Mouse (Mus musculus) heart, embryonic 14.5 days (tissue): ENCODE measurements around the gene Slit3. TPM values are rescaled to one million over a fixed set of nuclear protein-coding genes. Genes with fewer than 3 reads are reported as not detected.

Source experiments
- ATAC-seq: fragments of 200-750 bp; cut with Nextera tagmentation; 2 replicates; pipeline ENCODE4 v1.8.0; 2017; ENCODE audit warnings: low read depth, moderate TSS enrichment; ENCODE audit not compliant: insufficient number of reproducible peaks, insufficient read depth, low FRiP score
- H3K27ac ChIP-seq, 2 experiments: fragments of 200-500 bp in 1 of 2; fragments of 300-500 bp in 1 of 2; sonication (generic) in 1 of 2; replicated peaks in 1 of 2; 2 replicates each; pipeline ENCODE4 v1.5.1; 2012 to 2014; ENCODE audit warnings: low read depth in 2 of 2, low read length in 2 of 2, control low read depth in 1 of 2, mild to moderate bottlenecking in 1 of 2, mixed read lengths in 1 of 2; ENCODE audit not compliant: control insufficient read depth in 1 of 2, insufficient read depth in 1 of 2
- H3K27me3 ChIP-seq: fragments of 300-500 bp; sonication (generic); 2 replicates; pipeline ENCODE4 v1.6.1; 2014; ENCODE audit warnings: mild to moderate bottlenecking, low read length, control low read depth; ENCODE audit not compliant: control insufficient read depth, insufficient read depth
- H3K36me3 ChIP-seq: fragments of 300-500 bp; sonication (generic); 2 replicates; pipeline ENCODE4 v1.6.1; 2014; ENCODE audit warnings: mild to moderate bottlenecking, control low read depth, low read length, mixed read lengths; ENCODE audit not compliant: control insufficient read depth, insufficient read depth
- H3K4me1 ChIP-seq, 2 experiments: fragments of 200-500 bp in 1 of 2; fragments of 300-500 bp in 1 of 2; sonication (generic) in 1 of 2; 2 replicates each; pipeline ENCODE4 v1.6.1; 2012 to 2014; ENCODE audit warnings: low read length in 2 of 2, control low read depth in 1 of 2, mixed read lengths in 1 of 2; ENCODE audit not compliant: control insufficient read depth in 2 of 2, insufficient read depth in 2 of 2
- H3K4me2 ChIP-seq: fragments of 300-500 bp; sonication (generic); 2 replicates; pipeline ENCODE4 v1.6.1; 2014; ENCODE audit warnings: mild to moderate bottlenecking, low read length
- H3K4me3 ChIP-seq, 2 experiments: fragments of 200-500 bp in 1 of 2; fragments of 300-500 bp in 1 of 2; sonication (generic) in 1 of 2; 2 replicates each; pipeline ENCODE4 v1.5.1; 2012 to 2014; ENCODE audit warnings: low read length in 2 of 2, mild to moderate bottlenecking in 2 of 2, control low read depth in 1 of 2, low read depth in 1 of 2, moderate library complexity in 1 of 2; ENCODE audit not compliant: control insufficient read depth in 1 of 2, insufficient read depth in 1 of 2
- H3K9ac ChIP-seq: fragments of 300-500 bp; sonication (generic); 2 replicates; pipeline ENCODE4 v1.6.1; 2014; ENCODE audit warnings: mild to moderate bottlenecking, low read length
- H3K9me3 ChIP-seq: fragments of 300-500 bp; sonication (generic); 2 replicates; pipeline ENCODE4 v1.6.1; 2016; ENCODE audit warnings: low read length, control low read depth; ENCODE audit not compliant: control insufficient read depth
- WGBS: fragments of 180-500 bp; shearing (Covaris S2); extraction: QIAGEN DNeasy Blood & Tissue Kit; methylation state at CpG from one replicate; pipeline ENCODE4 v1.1.7; 2014; 5-methylcytosine and 5-hydroxymethylcytosine counted together
- polyA plus RNA-seq: library from polyadenylated mRNA; unstranded; fragments of >200 nt; fragmentation: Nextera tagmentation; extraction: Ambion mirVana; gene quantifications from 2 replicates; pipeline ENCODE4 v1.2.1, GENCODE M21; 2014

The Slit3 gene
- polyA plus RNA-seq, 1 experiment from 2014 or later = 25.7 TPM

DNA sequence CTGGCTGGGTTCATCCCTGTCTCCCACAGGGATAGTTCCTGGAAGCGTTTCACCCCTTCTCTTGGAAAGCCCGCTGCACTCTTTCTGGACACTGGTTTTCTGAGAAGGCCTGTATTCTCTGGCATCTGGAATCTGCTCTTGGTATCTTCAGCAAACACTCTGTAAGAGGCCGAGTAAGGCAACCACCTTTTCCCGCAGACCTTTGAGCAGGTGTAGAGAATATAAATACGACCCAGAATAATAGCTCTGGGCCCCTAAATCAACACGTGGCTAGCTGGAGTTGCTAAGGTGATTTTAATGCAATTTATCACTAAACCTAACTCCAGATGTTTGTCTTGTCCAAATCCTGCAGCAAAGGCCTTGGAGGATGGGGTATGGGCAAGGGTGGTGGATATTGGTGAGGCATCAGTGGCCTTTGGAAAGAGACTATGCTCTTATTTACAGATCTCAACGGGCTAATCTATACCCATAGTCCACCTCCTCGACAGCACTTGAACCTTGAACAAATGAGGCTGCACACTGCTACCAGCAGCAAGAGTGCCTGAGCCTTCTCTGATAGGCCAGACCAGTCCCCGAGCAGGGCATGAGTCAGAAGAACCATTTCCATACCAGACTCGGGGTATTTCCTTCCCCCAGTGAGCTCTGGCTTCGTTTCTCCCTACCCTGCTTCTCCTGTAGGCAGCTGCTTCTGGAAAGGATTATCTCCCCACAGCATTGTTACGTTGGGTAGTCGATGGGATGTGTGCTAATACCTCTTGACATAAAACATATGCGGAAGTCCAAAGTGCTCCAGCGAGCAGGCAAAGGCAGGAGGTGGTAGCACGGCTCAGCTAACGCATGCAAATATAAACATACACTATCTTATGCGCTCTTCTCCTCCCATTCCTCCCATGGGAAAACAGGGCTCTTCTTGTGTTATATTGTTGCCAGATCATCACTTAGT lies 484.1 kb downstream of the Slit3 start:
- no peak overlapping the region for H3K4me2 ChIP-seq
- H3K4me1 ChIP-seq = no peaks in the 10 kb centered on the region; a peak in 1 of 4 replicates
- no peak overlapping the region for H3K4me3 ChIP-seq
- 0 out of 2 replicates have a peak, but pooled peaks cover 5% of the 10 kb centered on the region for H3K9me3 ChIP-seq
- no peaks in the 10 kb centered on the region for H3K27me3 ChIP-seq
- H3K9ac ChIP-seq = no peak overlapping the region
- WGBS = 65% methylated on average over 18 of the region's 18 CpGs
- H3K36me3 ChIP-seq = no peaks in the 10 kb centered on the region
- no peak overlapping the region for H3K27ac ChIP-seq
- ATAC-seq = no peak

DNA sequence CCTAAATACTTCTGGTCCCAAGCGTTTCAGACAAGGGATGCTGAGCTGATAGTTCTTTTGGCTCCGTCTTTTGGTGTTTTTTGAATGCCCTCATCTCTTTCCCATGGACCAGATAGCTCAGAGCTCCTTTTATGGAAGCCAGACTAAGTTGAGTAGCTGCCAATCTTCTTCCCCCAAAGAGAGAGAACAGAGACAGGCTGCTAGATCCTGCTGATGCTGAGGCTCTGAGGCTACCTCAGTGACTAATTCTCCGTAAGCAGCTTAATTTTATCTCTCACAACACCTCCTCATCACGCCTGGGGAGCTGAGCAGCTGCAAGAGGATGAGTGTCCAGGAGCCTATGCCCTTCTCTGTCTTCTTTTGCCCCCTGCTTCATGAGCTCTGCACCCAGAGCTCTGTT lies 486.2 kb downstream of the Slit3 start:
- H3K9ac ChIP-seq = no peak overlapping the region
- H3K27me3 ChIP-seq = no peaks in the 10 kb centered on the region
- H3K36me3 ChIP-seq = no peaks in the 10 kb centered on the region
- no peak overlapping the region for H3K27ac ChIP-seq
- 0 out of 2 replicates have a peak, but pooled peaks cover 5% of the 10 kb centered on the region for H3K9me3 ChIP-seq
- peaks cover 0 to under 1% of the 10 kb centered on the region in 2 experiments; a peak in 1 of 4 replicates for H3K4me1 ChIP-seq
- no peak for ATAC-seq
- H3K4me3 ChIP-seq = no peak overlapping the region
- no peak overlapping the region for H3K4me2 ChIP-seq
- 52% methylated on average over 4 of the region's 4 CpGs for WGBS

GRCm38 (mm10) chr11:35608794-35609193 lies 487.8 kb downstream of the Slit3 start:
- Histone ChIP-seq H3K27ac (no peak overlapping the region), H3K4me1 (peaks cover 0 to 4% of the 10 kb centered on the region in 2 experiments; a peak in 1 of 4 replicates), H3K9ac (no peak overlapping the region), H3K4me2 (no peak overlapping the region), H3K9me3 (0 out of 2 replicates have a peak, but pooled peaks cover 5% of the 10 kb centered on the region), H3K36me3 (no peaks in the 10 kb centered on the region), H3K27me3 (no peaks in the 10 kb centered on the region), H3K4me3 (no peak overlapping the region)
- ATAC-seq = no peak
- WGBS = 76% methylated on average over 5 of the region's 5 CpGs

DNA sequence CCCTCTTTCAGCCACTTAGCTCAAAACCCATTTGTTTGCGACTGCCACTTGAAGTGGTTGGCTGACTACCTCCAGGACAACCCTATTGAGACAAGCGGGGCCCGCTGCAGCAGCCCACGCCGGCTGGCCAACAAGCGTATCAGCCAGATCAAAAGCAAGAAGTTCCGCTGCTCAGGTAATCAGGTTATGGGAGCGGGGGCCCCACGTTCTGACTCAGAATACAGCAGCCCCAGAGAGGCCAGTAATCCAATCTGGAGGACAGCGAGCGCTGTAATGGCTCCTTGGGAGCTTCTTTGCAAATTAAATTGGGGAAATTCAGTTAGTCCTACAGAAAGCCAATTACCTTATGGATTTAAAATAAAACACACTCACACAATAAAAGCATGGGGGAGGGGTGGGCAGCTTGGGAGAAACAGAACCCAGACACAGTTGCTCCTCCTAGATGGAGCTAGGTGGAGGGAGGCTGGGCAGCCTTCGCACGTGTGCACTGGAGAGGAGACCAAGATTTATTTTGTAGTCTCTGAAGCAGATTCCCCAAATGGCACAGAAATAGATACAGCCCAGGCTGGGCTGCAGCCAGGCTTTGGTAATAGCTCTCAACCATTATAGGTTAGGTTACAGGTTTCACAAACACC lies 491.4 kb downstream of the Slit3 start:
- H3K4me3 ChIP-seq = no peak overlapping the region
- H3K4me1 ChIP-seq = peaks cover 0 to 4% of the 10 kb centered on the region in 2 experiments; a peak in 1 of 4 replicates
- H3K36me3 ChIP-seq = no peaks in the 10 kb centered on the region
- H3K9me3 ChIP-seq = no peaks in the 10 kb centered on the region
- no peaks in the 10 kb centered on the region for H3K27me3 ChIP-seq
- H3K4me2 ChIP-seq = no peak overlapping the region
- no peak overlapping the region for H3K9ac ChIP-seq
- no peak for ATAC-seq
- H3K27ac ChIP-seq = no peak overlapping the region
- WGBS = 54% methylated on average over 13 of the region's 13 CpGs

DNA sequence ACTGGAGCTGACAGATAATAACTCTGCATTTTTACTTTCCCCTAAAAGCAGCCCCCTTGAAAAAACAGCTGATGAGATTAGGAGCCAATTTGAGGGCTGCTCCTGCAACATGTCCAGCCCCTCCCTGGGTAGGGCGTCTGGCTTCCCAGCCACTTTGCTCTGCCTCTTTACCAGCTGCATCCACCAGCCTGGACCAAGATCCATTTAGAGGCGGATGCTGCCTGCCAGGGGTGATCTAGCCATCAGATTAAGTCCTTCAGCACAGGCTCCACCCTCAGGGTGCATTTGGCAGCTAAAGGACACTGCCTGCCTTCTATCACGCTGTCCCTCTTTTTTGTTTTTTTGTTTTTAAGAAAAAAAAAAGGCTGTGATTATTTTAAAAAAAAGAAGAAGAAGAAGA lies 493.5 kb downstream of the Slit3 start:
- Histone ChIP-seq H3K36me3 (no peaks in the 10 kb centered on the region), H3K4me1 (peaks cover 0 to 4% of the 10 kb centered on the region in 2 experiments; a peak in 1 of 4 replicates), H3K4me2 (no peak overlapping the region), H3K4me3 (no peak overlapping the region), H3K27me3 (no peaks in the 10 kb centered on the region), H3K27ac (no peak overlapping the region), H3K9ac (no peak overlapping the region), H3K9me3 (no peaks in the 10 kb centered on the region)
- 30% methylated on average over 3 of the region's 3 CpGs for WGBS
- no peak for ATAC-seq

DNA sequence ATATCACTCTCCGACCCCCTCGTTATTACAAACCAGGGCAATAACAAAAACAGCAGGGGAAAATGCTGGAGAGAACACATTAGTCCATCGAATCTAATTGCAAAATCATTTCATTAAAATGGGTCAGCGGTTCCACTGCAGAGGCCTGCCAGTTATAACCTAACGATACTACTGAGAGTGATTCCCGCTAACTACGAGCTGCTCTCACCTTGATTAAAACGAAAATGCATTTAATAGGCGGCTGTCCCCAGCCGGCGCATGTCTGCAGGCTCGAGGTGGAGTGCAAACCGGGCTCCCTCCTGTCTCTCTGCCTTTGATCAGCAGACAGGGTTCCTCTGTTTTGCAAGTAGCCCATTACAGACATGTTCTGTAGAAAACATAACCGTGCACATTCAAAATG lies 498.4 kb downstream of the Slit3 start:
- Histone ChIP-seq H3K9me3 (no peaks in the 10 kb centered on the region), H3K4me3 (no peak overlapping the region), H3K4me1 (peaks cover under 1 to 3% of the 10 kb centered on the region in 2 experiments), H3K4me2 (no peak overlapping the region), H3K27ac (no peak overlapping the region), H3K36me3 (no peaks in the 10 kb centered on the region), H3K27me3 (no peaks in the 10 kb centered on the region), H3K9ac (no peak overlapping the region)
- WGBS = 85% methylated on average over 14 of the region's 14 CpGs
- ATAC-seq = no peak

DNA sequence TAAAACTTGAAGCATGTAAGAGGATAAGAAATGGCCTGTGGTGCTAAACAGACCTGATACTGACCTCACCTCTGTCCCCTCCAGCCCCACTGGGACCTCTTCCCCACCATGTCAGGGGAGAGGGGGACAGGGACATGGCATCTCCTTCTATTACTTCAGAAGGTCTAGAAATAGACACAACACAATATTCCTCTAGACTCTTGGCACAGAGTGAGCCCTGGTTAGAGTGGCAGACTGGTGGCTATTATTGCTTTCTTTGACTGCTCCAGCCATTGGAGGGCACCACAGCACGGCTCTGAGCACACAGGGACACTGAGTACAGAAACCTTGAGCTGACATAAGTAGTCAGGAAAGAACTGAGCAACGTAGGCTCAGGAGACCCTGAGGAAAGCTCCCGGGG lies 501.7 kb downstream of the Slit3 start:
- 83% methylated on average over 3 of the region's 3 CpGs for WGBS
- H3K36me3 ChIP-seq = no peaks in the 10 kb centered on the region
- ATAC-seq = no peak

More for the DNA sequence above, 501.7 kb downstream of the Slit3 start:
- Histone ChIP-seq H3K4me3 (no peak overlapping the region), H3K4me2 (no peak overlapping the region), H3K9ac (no peak overlapping the region), H3K27ac (no peak overlapping the region), H3K9me3 (no peaks in the 10 kb centered on the region), H3K4me1 (peaks cover 23 to 28% of the 10 kb centered on the region in 2 experiments), H3K27me3 (no peaks in the 10 kb centered on the region)
